Mouse (Mus musculus) forebrain, embryonic 15.5 days (tissue): ENCODE measurements at regions not wholly inside any gene's neighbourhood (a gene's known extent, or its start where the extent isn't known, plus 50 kb on each side); places are given as distances from the start of the nearest gene placed in this dataset.

Source experiments
- ATAC-seq: fragments of 200-750 bp; cut with Nextera tagmentation; replicated peaks from 2 replicates; pipeline ENCODE4 v1.8.0; 2017; ENCODE audit warnings: mild to moderate bottlenecking, moderate TSS enrichment, moderate library complexity
- H3K27ac ChIP-seq: fragments of 300-500 bp; sonication (generic); replicated peaks from 2 replicates; pipeline ENCODE4 v1.5.1; 2015; ENCODE audit warnings: mild to moderate bottlenecking, inconsistent platforms
- H3K27me3 ChIP-seq: fragments of 300-500 bp; sonication (generic); 2 replicates; pipeline ENCODE4 v1.6.1; 2015; ENCODE audit warnings: inconsistent platforms
- H3K36me3 ChIP-seq: fragments of 300-500 bp; sonication (generic); 2 replicates; pipeline ENCODE4 v1.6.1; 2015; ENCODE audit warnings: mild to moderate bottlenecking, inconsistent platforms
- H3K4me1 ChIP-seq: fragments of 300-500 bp; sonication (generic); 2 replicates; pipeline ENCODE4 v1.6.1; 2015; ENCODE audit warnings: inconsistent platforms
- H3K4me2 ChIP-seq: fragments of 300-500 bp; sonication (generic); replicated peaks from 2 replicates; pipeline ENCODE4 v1.6.1; 2015; ENCODE audit warnings: mild to moderate bottlenecking, inconsistent platforms
- H3K4me3 ChIP-seq: fragments of 300-500 bp; sonication (generic); 2 replicates; pipeline ENCODE4 v1.5.1; 2015; ENCODE audit warnings: mild to moderate bottlenecking, inconsistent platforms
- H3K9ac ChIP-seq: fragments of 300-500 bp; sonication (generic); replicated peaks from 2 replicates; pipeline ENCODE4 v1.6.1; 2015; ENCODE audit warnings: mild to moderate bottlenecking, inconsistent platforms
- H3K9me3 ChIP-seq: fragments of 300-500 bp; sonication (generic); 2 replicates; pipeline ENCODE4 v1.6.1; 2016; ENCODE audit warnings: inconsistent platforms
- WGBS: fragments of 180-500 bp; shearing (Covaris S2); methylation state at CpG from one replicate; pipeline ENCODE4 v1.1.7; 2015; ENCODE audit warnings: mixed read lengths; 5-methylcytosine and 5-hydroxymethylcytosine counted together

DNA sequence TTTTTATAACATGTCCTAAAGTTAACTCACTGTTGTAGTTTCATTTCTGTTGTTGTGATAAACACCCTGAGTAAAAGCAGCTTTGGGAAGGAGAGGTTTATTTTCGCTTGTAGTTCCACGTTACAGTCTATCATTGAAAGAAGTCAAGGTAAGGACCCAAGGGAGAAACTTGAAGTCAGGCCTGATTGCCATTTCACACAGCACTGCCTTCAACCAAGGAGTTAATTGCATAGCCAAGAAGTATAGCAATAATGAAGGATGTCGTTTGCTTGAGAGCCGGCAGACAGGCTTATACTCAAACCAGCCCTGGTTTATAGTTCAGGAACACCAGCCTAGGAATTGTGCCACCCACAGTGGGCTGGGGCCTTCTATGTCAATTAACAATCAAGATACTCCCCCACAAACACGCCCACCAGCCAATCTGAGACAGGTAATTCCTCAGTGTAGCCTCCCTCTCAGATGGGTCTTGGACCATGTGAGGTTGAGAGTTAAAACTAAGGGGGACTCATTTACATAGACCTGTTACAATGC, 59.9 kb upstream of the Mdm1 start:
- no peak overlapping the region for H3K9ac ChIP-seq
- H3K4me2 ChIP-seq, result no peak overlapping the region
- H3K4me1 ChIP-seq, result no peaks in the 10 kb centered on the region
- H3K4me3 ChIP-seq, result no peak overlapping the region
- H3K27ac ChIP-seq, result no peak overlapping the region
- ATAC-seq, result no peak
- H3K36me3 ChIP-seq, result no peaks in the 10 kb centered on the region
- H3K9me3 ChIP-seq, result no peaks in the 10 kb centered on the region; the same call in 1 of the 2 replicates
- WGBS, result 90% methylated on average over 5 of the region's 5 CpGs
- no peaks in the 10 kb centered on the region for H3K27me3 ChIP-seq

GRCm38 (mm10) chr10:118083035-118083720, 58.4 kb upstream of the Mdm1 start:
- H3K9ac ChIP-seq, result no peak overlapping the region
- WGBS, result 94% methylated on average over 13 of the region's 13 CpGs
- ATAC-seq, result no peak
- H3K4me2 ChIP-seq, result no peak overlapping the region
- peaks cover 6% of the 10 kb centered on the region for H3K4me1 ChIP-seq
- no peak overlapping the region for H3K4me3 ChIP-seq
- H3K36me3 ChIP-seq, result no peaks in the 10 kb centered on the region
- no peaks in the 10 kb centered on the region for H3K27me3 ChIP-seq
- no peaks in the 10 kb centered on the region for H3K9me3 ChIP-seq
- H3K27ac ChIP-seq, result no peak overlapping the region

DNA sequence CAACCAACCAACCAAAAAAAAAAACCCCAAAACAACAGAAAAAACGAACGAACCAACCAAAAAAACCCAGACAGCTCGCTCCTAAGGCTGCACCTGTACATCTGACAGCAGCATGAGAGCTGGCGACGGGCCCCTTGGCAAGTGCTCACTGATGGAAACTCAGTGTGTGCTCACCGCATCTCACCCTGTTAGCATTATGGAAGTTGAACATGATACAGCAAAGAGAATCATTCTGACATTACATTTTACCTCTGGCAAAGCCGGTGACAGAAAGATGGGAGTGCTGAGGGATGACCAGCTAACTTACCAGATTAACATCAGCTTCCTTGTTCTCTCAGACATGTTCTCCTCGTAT, 57.9 kb upstream of the Mdm1 start:
- no peak overlapping the region for H3K4me3 ChIP-seq
- no peak for ATAC-seq

DNA sequence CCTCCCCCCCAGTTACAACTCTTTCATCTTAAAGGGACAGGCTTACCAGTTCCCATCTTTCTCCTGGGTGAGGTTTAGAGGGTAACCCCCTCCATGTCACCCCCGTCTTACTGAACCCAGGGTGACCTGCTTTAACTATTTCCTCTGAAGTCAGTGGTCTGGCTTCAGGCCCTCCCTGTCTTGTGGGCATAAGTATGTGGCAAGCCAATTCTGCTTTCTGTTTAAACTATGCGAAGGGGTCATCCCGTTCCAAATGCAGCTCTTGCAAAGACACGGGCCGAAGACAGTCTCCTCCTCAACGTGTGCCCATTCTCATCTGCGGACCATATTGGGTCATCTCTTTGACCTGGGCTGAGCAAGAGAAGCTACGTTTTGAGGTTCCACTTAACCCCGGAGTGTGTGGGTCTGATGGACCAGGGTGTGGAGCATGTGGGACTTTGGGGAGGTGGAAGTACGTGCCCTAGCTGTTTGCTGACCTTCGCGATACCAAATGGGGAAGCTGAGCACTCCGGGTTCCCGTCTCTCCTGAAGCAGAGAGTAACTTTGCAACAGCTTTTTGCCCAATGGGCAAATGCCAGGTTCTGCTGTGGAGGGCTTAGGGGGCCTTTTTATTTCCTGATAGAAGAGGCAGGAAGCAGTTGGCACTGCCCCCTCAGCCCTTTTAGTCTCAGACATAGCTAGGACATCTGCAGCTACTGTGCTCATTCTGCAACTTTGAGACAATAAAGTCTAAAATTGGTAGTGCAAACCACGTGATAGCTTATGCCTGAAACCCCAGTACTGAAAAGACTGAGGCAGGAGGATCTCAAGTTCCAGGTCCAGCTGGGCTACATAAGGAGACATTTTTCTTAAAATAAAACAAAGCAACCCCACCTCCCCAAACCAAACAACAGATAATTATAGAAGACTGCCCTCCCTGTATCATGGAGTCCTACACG, 56.3 kb upstream of the Mdm1 start:
- Histone ChIP-seq H3K9me3 (no peaks in the 10 kb centered on the region), H3K36me3 (no peaks in the 10 kb centered on the region), H3K4me3 (no peak overlapping the region), H3K4me2 (no peak overlapping the region), H3K4me1 (peaks cover 7% of the 10 kb centered on the region), H3K9ac (no peak overlapping the region), H3K27me3 (no peaks in the 10 kb centered on the region), H3K27ac (no peak overlapping the region)
- ATAC-seq, result no peak
- WGBS, result 93% methylated on average over 16 of the region's 16 CpGs

More for the DNA sequence above, 57.9 kb upstream of the Mdm1 start:
- no peak overlapping the region for H3K9ac ChIP-seq
- no peak overlapping the region for H3K27ac ChIP-seq
- WGBS, result 89% methylated on average over 8 of the region's 8 CpGs
- H3K9me3 ChIP-seq, result no peaks in the 10 kb centered on the region
- H3K27me3 ChIP-seq, result no peaks in the 10 kb centered on the region
- no peaks in the 10 kb centered on the region for H3K36me3 ChIP-seq
- H3K4me2 ChIP-seq, result no peak overlapping the region
- peaks cover 7% of the 10 kb centered on the region for H3K4me1 ChIP-seq

GRCm38 (mm10) chr10:118087570-118088340, 53.9 kb upstream of the Mdm1 start:
- H3K9ac ChIP-seq, result no peak overlapping the region
- 0 out of 2 replicates have a peak, but pooled peaks have one; percentile 41 for ATAC-seq
- peak overlapping the region; percentile 31 for H3K27ac ChIP-seq
- H3K4me3 ChIP-seq, result 0 out of 2 replicates have a peak overlapping the region, but pooled peaks have one; percentile 1
- peaks cover 7% of the 10 kb centered on the region for H3K4me1 ChIP-seq
- H3K36me3 ChIP-seq, result no peaks in the 10 kb centered on the region
- 23% methylated on average over 12 of the region's 12 CpGs for WGBS
- H3K27me3 ChIP-seq, result no peaks in the 10 kb centered on the region
- H3K9me3 ChIP-seq, result no peaks in the 10 kb centered on the region
- peak overlapping the region; percentile 25 for H3K4me2 ChIP-seq

DNA sequence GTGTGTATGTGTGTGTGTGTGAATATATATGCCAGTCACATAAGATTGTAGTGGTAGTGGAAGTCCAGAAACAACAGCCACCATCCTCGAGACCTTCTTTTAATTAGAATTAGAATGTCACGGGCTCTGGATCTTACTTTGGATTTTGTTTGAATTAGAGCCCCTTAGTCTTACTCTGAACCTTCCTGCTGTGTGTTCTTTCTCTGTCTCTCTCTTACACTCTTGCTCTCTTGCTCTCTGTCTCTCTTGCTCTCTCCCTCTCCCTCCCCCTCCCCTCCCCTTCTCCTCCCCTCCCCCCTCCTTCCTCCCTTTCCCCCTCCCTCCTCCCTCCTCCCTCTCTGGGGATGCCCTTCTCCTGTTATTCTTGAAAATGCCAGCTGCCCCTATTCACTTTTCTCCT, 53.1 kb upstream of the Mdm1 start:
- Histone ChIP-seq H3K4me2 (peak overlapping the region; percentile 25; the same call in 1 of the 2 replicates), H3K36me3 (no peaks in the 10 kb centered on the region), H3K4me3 (no peak overlapping the region), H3K4me1 (peaks cover 7% of the 10 kb centered on the region), H3K27me3 (no peaks in the 10 kb centered on the region), H3K9ac (no peak overlapping the region), H3K9me3 (no peaks in the 10 kb centered on the region), H3K27ac (no peak overlapping the region)
- ATAC-seq, result no peak
- 9% methylated on average over 2 of the region's 2 CpGs for WGBS

DNA sequence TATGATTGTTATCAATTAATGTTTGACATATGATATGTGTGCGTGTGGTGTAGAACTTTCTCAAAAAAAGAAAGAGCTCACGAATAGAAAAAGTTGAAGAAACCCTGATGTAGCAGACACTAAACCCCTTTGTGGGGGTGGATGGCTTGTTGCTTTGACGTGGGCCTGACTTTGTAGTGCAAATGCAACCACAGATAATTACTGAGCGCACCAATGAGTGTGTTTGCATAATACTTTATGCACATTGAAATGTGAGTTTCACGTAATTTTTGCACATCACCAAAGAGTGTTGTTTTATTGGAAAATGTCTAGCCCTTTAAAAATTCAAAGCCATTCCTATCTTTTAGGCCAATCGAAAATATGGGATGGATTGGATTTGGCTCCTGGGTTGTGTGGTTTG, 51.7 kb upstream of the Mdm1 start:
- Histone ChIP-seq H3K9ac (no peak overlapping the region), H3K4me1 (peaks cover 7% of the 10 kb centered on the region), H3K27me3 (no peaks in the 10 kb centered on the region), H3K36me3 (no peaks in the 10 kb centered on the region), H3K4me2 (no peak overlapping the region), H3K9me3 (no peaks in the 10 kb centered on the region), H3K27ac (no peak overlapping the region), H3K4me3 (no peak overlapping the region)
- no peak for ATAC-seq
- WGBS, result 79% methylated on average over 6 of the region's 6 CpGs

- Histone ChIP-seq H3K27me3 (no peaks in the 10 kb centered on the region), H3K36me3 (no peaks in the 10 kb centered on the region), H3K27ac (no peak overlapping the region), H3K9ac (no peak overlapping the region), H3K9me3 (no peaks in the 10 kb centered on the region), H3K4me1 (peaks cover 7% of the 10 kb centered on the region), H3K4me2 (no peak overlapping the region), H3K4me3 (no peak overlapping the region)
- ATAC-seq, result no peak
- WGBS, result 94% methylated on average over 12 of the region's 12 CpGs
Observed at GRCm38 (mm10) chr10:118091476-118091875, 50.1 kb upstream of the Mdm1 start.
